Comparison of ENCODE assay signal across 8 mouse cellular contexts in genomic region chr17:29858764-29859163, GRCm38 (mm10).
DNase-seq lines count a peak whose midpoint lies in the region; ATAC-seq and TF ChIP-seq lines count a peak whose summit lies in the region.

No protein-coding gene starts in this region.

- H3K4me2 ChIP-seq in heart, postnatal 0 days (ENCODE audit: low read depth, low read length), result no peak overlapping the region
- H3K4me2 ChIP-seq in heart, embryonic 12.5 days, result no peak overlapping the region
- peak overlapping the region; percentile 47 for H3K4me2 ChIP-seq in liver, embryonic 16.5 days (ENCODE audit: low read depth, low read length)
- H3K4me2 ChIP-seq in hindbrain, embryonic 13.5 days, result no peak overlapping the region

- no peak overlapping the region for H3K9ac ChIP-seq in heart, postnatal 0 days (replicated peaks; ENCODE audit: low read depth, low read length)
- H3K9ac ChIP-seq in heart, embryonic 12.5 days, result no peak overlapping the region
- H3K9ac ChIP-seq in liver, embryonic 16.5 days (ENCODE audit: low read depth, low read length), result peak overlapping the region; percentile 32
- H3K9ac ChIP-seq in hindbrain, embryonic 13.5 days, result no peak overlapping the region

- peak; percentile 44 for TF ChIP-seq CTCF in heart, postnatal 0 days (IDR thresholded peaks at IDR 0.05; ENCODE audit: low read depth)

- no peak overlapping the region for H3K4me3 ChIP-seq in heart, postnatal 0 days (ENCODE audit: low read depth, low read length)
- no peak overlapping the region for H3K4me3 ChIP-seq in heart, embryonic 12.5 days
- no peak overlapping the region for H3K4me3 ChIP-seq in liver, embryonic 16.5 days (ENCODE audit: low read depth, low read length)
- no peak overlapping the region for H3K4me3 ChIP-seq in hindbrain, embryonic 13.5 days

- peak; percentile 34 for DNase-seq in heart, postnatal 0 days (ENCODE audit: low spot score)
- DNase-seq in A20 (ENCODE audit: low read depth, low spot score), result peak; percentile 60
- DNase-seq in adrenal gland, postnatal 10 days, result peak; percentile 67
- DNase-seq in frontal cortex, postnatal 36 days (ENCODE audit: low spot score in 2 of 2), result no peak

- H3K9me3 ChIP-seq in heart, postnatal 0 days (replicated peaks; ENCODE audit: control insufficient read depth, low read length), result no peaks in the 10 kb centered on the region
- H3K9me3 ChIP-seq in heart, embryonic 12.5 days (replicated peaks), result no peaks in the 10 kb centered on the region
- no peaks in the 10 kb centered on the region for H3K9me3 ChIP-seq in liver, embryonic 16.5 days (replicated peaks; ENCODE audit: control insufficient read depth, low read length)
- no peaks in the 10 kb centered on the region for H3K9me3 ChIP-seq in hindbrain, embryonic 13.5 days

- H3K27me3 ChIP-seq in heart, postnatal 0 days (ENCODE audit: control insufficient read depth, insufficient read depth, low read length), result no peaks in the 10 kb centered on the region
- peaks cover 16% of the 10 kb centered on the region; the same call in 1 of the 2 replicates for H3K27me3 ChIP-seq in heart, embryonic 12.5 days (replicated peaks)
- H3K27me3 ChIP-seq in liver, embryonic 16.5 days (ENCODE audit: control insufficient read depth, insufficient read depth, low read depth, low read length), result no peaks in the 10 kb centered on the region
- no peaks in the 10 kb centered on the region for H3K27me3 ChIP-seq in hindbrain, embryonic 13.5 days

- 73% methylated on average over 3 of the region's 3 CpGs for WGBS in heart, postnatal 0 days
- WGBS in heart, embryonic 12.5 days, result 86% methylated on average over 3 of the region's 3 CpGs
- WGBS in liver, embryonic 16.5 days (ENCODE audit: insufficient replicate concordance), result 72% methylated on average over 3 of the region's 3 CpGs
- 89% methylated on average over 3 of the region's 3 CpGs for WGBS in hindbrain, embryonic 13.5 days

- H3K36me3 ChIP-seq in heart, postnatal 0 days (replicated peaks; ENCODE audit: control insufficient read depth, insufficient read depth, low read length), result no peaks in the 10 kb centered on the region
- no peaks in the 10 kb centered on the region for H3K36me3 ChIP-seq in heart, embryonic 12.5 days
- H3K36me3 ChIP-seq in liver, embryonic 16.5 days (ENCODE audit: control insufficient read depth, insufficient read depth), result no peaks in the 10 kb centered on the region
- no peaks in the 10 kb centered on the region for H3K36me3 ChIP-seq in hindbrain, embryonic 13.5 days

- no peak for TF ChIP-seq EP300 in heart, postnatal 0 days (IDR thresholded peaks at IDR 0.05; ENCODE audit: low read depth)

- ATAC-seq in heart, postnatal 0 days (ENCODE audit: insufficient read depth, low read depth), result no peak
- ATAC-seq in heart, embryonic 12.5 days (ENCODE audit: insufficient number of reproducible peaks, low FRiP score), result no peak
- ATAC-seq in liver, embryonic 16.5 days (ENCODE audit: low read depth), result no peak
- ATAC-seq in inflammation-experienced regulatory T-cells, adult 6 months, result no peak
- ATAC-seq in hindbrain, embryonic 13.5 days (ENCODE audit: low FRiP score), result no peak

- no peaks in the 10 kb centered on the region for H3K4me1 ChIP-seq in heart, postnatal 0 days (ENCODE audit: control insufficient read depth, insufficient read depth)
- H3K4me1 ChIP-seq in heart, embryonic 12.5 days (replicated peaks), result peaks cover 15% of the 10 kb centered on the region
- peaks cover 78% of the 10 kb centered on the region for H3K4me1 ChIP-seq in liver, embryonic 16.5 days (ENCODE audit: control insufficient read depth, low read depth, low read length)
- H3K4me1 ChIP-seq in hindbrain, embryonic 13.5 days (replicated peaks), result peaks cover 24% of the 10 kb centered on the region

- H3K27ac ChIP-seq in heart, postnatal 0 days (ENCODE audit: low read depth), result no peak overlapping the region
- H3K27ac ChIP-seq in heart, embryonic 12.5 days (ENCODE audit: poor library complexity, severe bottlenecking), result no peak overlapping the region
- H3K27ac ChIP-seq in liver, embryonic 16.5 days (ENCODE audit: low read length), result peak overlapping the region; percentile 94
- no peak overlapping the region for H3K27ac ChIP-seq in hindbrain, embryonic 13.5 days

Comparison
In these comparisons a context has a peak if more than half of its experiments do, and no peak if none do; other contexts are left out.
1. DNase-seq: peak in heart, postnatal 0 days (single experiment), A20 (single experiment) and adrenal gland, postnatal 10 days (single experiment); none in frontal cortex, postnatal 36 days (0 of 2).